Mouse (Mus musculus): ENCODE results near the gene Usp53. TPM values are rescaled to one million over a fixed set of nuclear protein-coding genes. Genes with fewer than 3 reads are reported as not detected.
A peak's percentile ranks its signal among the peaks of the same experiment; 100 is the strongest.

The Usp53 gene
- polyA plus RNA-seq, 1 experiment = 1.7 TPM

DNA sequence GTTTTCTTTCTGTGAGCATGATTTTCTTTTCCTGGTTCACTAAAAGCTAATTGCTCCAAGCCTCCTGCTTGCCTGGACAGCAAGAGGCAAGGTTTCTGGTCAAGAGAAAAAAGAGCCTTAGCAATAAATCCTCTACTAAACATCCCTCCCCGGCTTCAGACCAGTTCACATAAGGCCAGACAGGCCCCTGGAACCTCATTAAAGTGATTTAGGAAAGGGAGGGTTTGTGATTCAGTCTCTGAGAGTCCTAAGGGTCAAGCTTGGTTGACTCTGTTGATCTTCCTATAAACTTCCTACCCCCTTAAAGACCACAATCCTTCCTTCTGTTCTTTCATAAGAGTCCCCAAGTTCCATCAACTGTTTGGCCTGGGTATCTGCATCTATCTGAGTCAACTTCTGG, 12.7 kb upstream of the Usp53 start:
- Histone ChIP-seq H3K27me3 (ENCODE audit: control insufficient read depth, insufficient read depth, insufficient read length) (no peaks in the 10 kb centered on the region), H3K79me2 (ENCODE audit: control insufficient read depth, insufficient read depth) (no peaks in the 10 kb centered on the region), H3K4me3 (no peak overlapping the region), H3ac (ENCODE audit: control insufficient read depth, insufficient read length) (no peak overlapping the region), H3K4me2 (ENCODE audit: low read depth) (no peak overlapping the region), H3K36me3 (ENCODE audit: control insufficient read depth, insufficient read depth) (no peaks in the 10 kb centered on the region)
- no peak for TF ChIP-seq MYOG (IDR thresholded peaks at IDR 0.05; ENCODE audit: control insufficient read depth in 1 of 3, insufficient read depth in 1 of 3, insufficient read length in 2 of 3, low read depth in 2 of 3)
- TF ChIP-seq SRF (IDR thresholded peaks at IDR 0.05; ENCODE audit: control insufficient read depth, insufficient read length, low read depth) = no peak
- no peak for TF ChIP-seq E2F4 (IDR thresholded peaks at IDR 0.05; ENCODE audit: insufficient read depth)

DNA sequence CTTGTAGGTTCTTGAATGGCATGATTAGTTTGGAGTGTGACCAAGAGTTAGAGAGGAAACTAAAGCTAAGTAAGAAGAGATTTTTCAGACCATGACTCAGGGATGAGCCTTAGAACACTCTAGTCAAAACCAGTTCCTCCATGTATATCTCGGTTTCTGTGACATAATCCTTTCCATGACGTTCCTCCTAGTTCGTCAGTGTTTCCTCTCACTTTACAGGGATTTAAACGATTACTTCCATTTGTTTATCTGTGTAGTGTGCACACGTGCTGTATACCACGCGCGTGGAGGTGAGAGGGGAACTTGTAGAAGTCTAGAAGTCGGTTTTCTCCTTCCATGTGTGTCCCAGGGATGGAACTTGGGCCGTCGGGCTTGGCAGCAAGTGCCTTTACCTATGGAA, 2.6 kb upstream of the Usp53 start:
- Histone ChIP-seq H3K27me3 (ENCODE audit: control insufficient read depth, insufficient read depth, insufficient read length) (no peaks in the 10 kb centered on the region), H3K4me2 (ENCODE audit: low read depth) (no peak overlapping the region), H3K79me2 (ENCODE audit: control insufficient read depth, insufficient read depth) (peaks cover 16% of the 10 kb centered on the region), H3K36me3 (ENCODE audit: control insufficient read depth, insufficient read depth) (no peaks in the 10 kb centered on the region), H3ac (ENCODE audit: control insufficient read depth, insufficient read length) (no peak overlapping the region), H3K4me3 (no peak overlapping the region)
- TF ChIP-seq REST (IDR thresholded peaks at IDR 0.05; ENCODE audit: insufficient read depth, insufficient read length) = no peak
- no peak for TF ChIP-seq CEBPB (IDR thresholded peaks at IDR 0.05; ENCODE audit: insufficient read depth, poor library complexity, severe bottlenecking)
- no peak for TF ChIP-seq MYOG (IDR thresholded peaks at IDR 0.05; ENCODE audit: control insufficient read depth in 1 of 3, insufficient read depth in 1 of 3, insufficient read length in 2 of 3, low read depth in 2 of 3)
- no peak for TF ChIP-seq E2F4 (IDR thresholded peaks at IDR 0.05; ENCODE audit: insufficient read depth)
- no peak for TF ChIP-seq TCF3 (IDR thresholded peaks at IDR 0.05; ENCODE audit: insufficient read length, low read depth)
- TF ChIP-seq POLR2A (IDR thresholded peaks at IDR 0.05; ENCODE audit: insufficient read length, low read depth) = no peak
- TF ChIP-seq TCF12 (IDR thresholded peaks at IDR 0.05; ENCODE audit: insufficient read depth, poor library complexity, severe bottlenecking) = no peak
- no peak for TF ChIP-seq MAX (IDR thresholded peaks at IDR 0.05; ENCODE audit: low read depth)
- TF ChIP-seq SRF (IDR thresholded peaks at IDR 0.05; ENCODE audit: control insufficient read depth, insufficient read length, low read depth) = no peak

DNA sequence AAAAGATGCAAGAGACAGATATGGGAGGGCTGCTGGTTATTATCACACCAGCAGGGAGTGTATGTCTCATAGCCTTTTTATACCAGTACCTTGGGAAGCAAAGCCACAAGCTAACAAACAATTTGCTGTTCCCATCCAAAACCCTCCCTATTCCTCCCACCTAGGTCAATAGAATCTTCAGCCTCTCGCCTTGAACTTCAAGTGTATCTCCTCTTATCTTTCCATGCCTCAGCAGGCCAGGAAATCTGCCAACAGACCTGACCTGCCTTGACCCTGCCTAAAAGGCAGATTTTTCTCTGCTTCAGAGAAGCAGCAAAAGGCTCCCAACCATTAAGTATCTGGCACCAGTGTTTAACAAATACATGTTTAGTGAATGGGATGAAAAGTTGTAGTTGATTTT, 2.1 kb upstream of the Usp53 start:
- Histone ChIP-seq H3ac (ENCODE audit: control insufficient read depth, insufficient read length) (no peak overlapping the region), H3K79me2 (ENCODE audit: control insufficient read depth, insufficient read depth) (peaks cover 21% of the 10 kb centered on the region), H3K27me3 (ENCODE audit: control insufficient read depth, insufficient read depth, insufficient read length) (no peaks in the 10 kb centered on the region), H3K4me2 (ENCODE audit: low read depth) (no peak overlapping the region), H3K4me3 (no peak overlapping the region), H3K36me3 (ENCODE audit: control insufficient read depth, insufficient read depth) (no peaks in the 10 kb centered on the region)
- TF ChIP-seq POLR2A (IDR thresholded peaks at IDR 0.05; ENCODE audit: insufficient read length, low read depth) = no peak
- no peak for TF ChIP-seq USF1 (IDR thresholded peaks at IDR 0.05; ENCODE audit: low read depth)
- TF ChIP-seq MAX (IDR thresholded peaks at IDR 0.05; ENCODE audit: low read depth) = no peak
- no peak for TF ChIP-seq MYOD1 (IDR thresholded peaks at IDR 0.05; ENCODE audit: control insufficient read depth in 1 of 3, insufficient read length in 2 of 3, low read depth in 2 of 3)
- TF ChIP-seq TCF3 (IDR thresholded peaks at IDR 0.05; ENCODE audit: insufficient read length, low read depth) = no peak
- no peak for TF ChIP-seq SRF (IDR thresholded peaks at IDR 0.05; ENCODE audit: control insufficient read depth, insufficient read length, low read depth)
- TF ChIP-seq CEBPB (IDR thresholded peaks at IDR 0.05; ENCODE audit: insufficient read depth, poor library complexity, severe bottlenecking) = no peak
- no peak for TF ChIP-seq POLR2AphosphoS2 (IDR thresholded peaks at IDR 0.05; ENCODE audit: insufficient read length, low read depth)
- no peak for TF ChIP-seq REST (IDR thresholded peaks at IDR 0.05; ENCODE audit: insufficient read depth, insufficient read length)
- TF ChIP-seq TCF12 (IDR thresholded peaks at IDR 0.05; ENCODE audit: insufficient read depth, poor library complexity, severe bottlenecking) = no peak
- no peak for TF ChIP-seq MYOG (IDR thresholded peaks at IDR 0.05; ENCODE audit: control insufficient read depth in 1 of 3, insufficient read depth in 1 of 3, insufficient read length in 2 of 3, low read depth in 2 of 3)
- no peak for TF ChIP-seq E2F4 (IDR thresholded peaks at IDR 0.05; ENCODE audit: insufficient read depth)

DNA sequence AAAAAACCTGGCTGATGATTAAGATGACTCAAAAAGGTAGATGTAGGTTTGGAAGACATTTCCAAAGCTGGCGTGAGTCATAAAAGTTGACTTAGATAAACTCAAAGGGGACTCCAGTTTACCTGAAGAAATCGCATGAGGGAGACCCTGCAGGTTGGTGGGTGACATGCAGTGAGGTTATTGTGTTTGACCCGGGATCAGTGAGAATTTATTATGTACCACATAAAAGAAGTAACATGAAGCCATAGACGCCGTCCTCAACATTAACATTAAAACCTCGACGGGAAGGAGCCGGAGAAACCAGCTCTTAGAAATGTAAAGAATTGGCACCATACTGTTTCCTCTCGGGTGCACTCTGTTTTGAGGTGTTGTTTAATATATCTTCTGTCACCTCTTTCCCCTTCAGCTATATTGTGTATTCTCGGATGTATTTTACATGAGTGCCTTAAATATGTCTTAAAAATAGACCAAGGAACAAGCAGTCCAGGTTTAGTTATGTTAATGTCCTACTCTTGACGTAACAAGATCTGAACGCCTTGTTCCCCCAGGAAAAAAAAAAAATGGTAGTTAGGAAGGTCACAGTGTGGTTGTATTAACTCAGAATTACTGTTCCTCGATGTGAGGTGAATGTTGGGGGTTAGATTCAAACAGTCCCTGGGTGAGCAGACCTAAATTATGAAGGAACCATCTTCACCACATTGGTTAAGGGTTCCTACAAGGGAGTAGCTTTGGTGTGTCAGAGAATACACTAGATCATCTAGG, 1.1 kb upstream of the Usp53 start:
- Histone ChIP-seq H3K4me3 (peak overlapping the region; percentile 51), H3K4me2 (ENCODE audit: low read depth) (peak overlapping the region; percentile 80), H3K79me2 (ENCODE audit: control insufficient read depth, insufficient read depth) (peaks cover 22% of the 10 kb centered on the region), H3K36me3 (ENCODE audit: control insufficient read depth, insufficient read depth) (no peaks in the 10 kb centered on the region), H3K27me3 (ENCODE audit: control insufficient read depth, insufficient read depth, insufficient read length) (no peaks in the 10 kb centered on the region), H3ac (ENCODE audit: control insufficient read depth, insufficient read length) (peak overlapping the region; percentile 77)
- TF ChIP-seq MAX (IDR thresholded peaks at IDR 0.05; ENCODE audit: low read depth) (no peak), TCF12 (IDR thresholded peaks at IDR 0.05; ENCODE audit: insufficient read depth, poor library complexity, severe bottlenecking) (no peak), MYOG (IDR thresholded peaks at IDR 0.05; ENCODE audit: control insufficient read depth in 1 of 3, insufficient read depth in 1 of 3, insufficient read length in 2 of 3, low read depth in 2 of 3) (no peak), SRF (IDR thresholded peaks at IDR 0.05; ENCODE audit: control insufficient read depth, insufficient read length, low read depth) (no peak), E2F4 (IDR thresholded peaks at IDR 0.05; ENCODE audit: insufficient read depth) (no peak), POLR2AphosphoS2 (IDR thresholded peaks at IDR 0.05; ENCODE audit: insufficient read length, low read depth) (no peak), MYOD1 (IDR thresholded peaks at IDR 0.05; ENCODE audit: control insufficient read depth in 1 of 3, insufficient read length in 2 of 3, low read depth in 2 of 3) (no peak), USF1 (IDR thresholded peaks at IDR 0.05; ENCODE audit: low read depth) (no peak), REST (IDR thresholded peaks at IDR 0.05; ENCODE audit: insufficient read depth, insufficient read length) (no peak), POLR2A (IDR thresholded peaks at IDR 0.05; ENCODE audit: insufficient read length, low read depth) (no peak), TCF3 (IDR thresholded peaks at IDR 0.05; ENCODE audit: insufficient read length, low read depth) (no peak)

- H3K79me2 ChIP-seq (ENCODE audit: control insufficient read depth, insufficient read depth) = peaks cover 22% of the 10 kb centered on the region
- TF ChIP-seq MYOG (IDR thresholded peaks at IDR 0.05; ENCODE audit: control insufficient read depth in 1 of 3, insufficient read depth in 1 of 3, insufficient read length in 2 of 3, low read depth in 2 of 3) (peak in 1 of 3 experiments; percentile 8), MYOD1 (IDR thresholded peaks at IDR 0.05; ENCODE audit: control insufficient read depth in 1 of 3, insufficient read length in 2 of 3, low read depth in 2 of 3) (peak in 1 of 3 experiments; percentile 6), SRF (IDR thresholded peaks at IDR 0.05; ENCODE audit: control insufficient read depth, insufficient read length, low read depth) (no peak)
- H3K4me3 ChIP-seq = peak overlapping the region; percentile 51
- no peaks in the 10 kb centered on the region for H3K36me3 ChIP-seq (ENCODE audit: control insufficient read depth, insufficient read depth)
- H3ac ChIP-seq (ENCODE audit: control insufficient read depth, insufficient read length) = peak overlapping the region; percentile 77
- no peaks in the 10 kb centered on the region for H3K27me3 ChIP-seq (ENCODE audit: control insufficient read depth, insufficient read depth, insufficient read length)
- H3K4me2 ChIP-seq (ENCODE audit: low read depth) = peak overlapping the region; percentile 99
Observed at GRCm38 (mm10) chr3:122983849-122984248, 461 bp downstream of the Usp53 start.
